Mouse (Mus musculus): ENCODE measurements at regions not wholly inside any gene's neighbourhood (a gene's known extent, or its start where the extent isn't known, plus 50 kb on each side); places are given as distances from the start of the nearest gene placed in this dataset.

DNA sequence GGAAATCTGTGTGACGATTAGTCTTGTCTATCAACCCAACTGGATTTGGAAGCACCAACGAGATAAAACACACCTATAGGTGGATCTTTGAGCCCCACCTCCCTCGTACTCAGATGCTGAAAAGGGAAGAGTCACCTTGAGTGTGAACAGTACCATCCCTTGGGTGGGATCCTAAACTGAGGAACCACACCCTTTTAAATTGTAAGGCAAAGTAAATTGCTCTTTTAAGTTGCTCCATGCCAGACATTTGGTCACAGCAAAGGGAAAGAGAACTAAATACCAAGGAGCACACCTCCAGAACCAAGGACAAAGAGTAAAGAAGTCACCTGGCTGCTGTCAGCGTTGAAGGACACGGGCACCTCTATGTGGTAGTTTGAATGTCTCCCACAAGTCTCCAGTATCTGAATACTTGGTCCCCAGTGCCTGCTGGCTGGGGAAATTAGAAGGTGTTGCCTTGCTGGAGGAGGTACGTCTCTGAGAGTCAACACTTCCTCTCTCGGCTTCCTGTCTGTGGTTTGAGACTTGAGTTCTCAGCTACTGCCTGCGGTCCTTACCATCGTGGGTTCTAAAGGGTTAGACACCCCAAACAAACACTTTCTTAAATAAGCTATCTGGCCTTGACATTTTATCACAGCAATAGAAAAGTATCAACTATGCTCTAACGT is 95.6 kb upstream of the Noct start:
- Histone ChIP-seq H3K4me3 (ENCODE audit: low read depth, low read length) (no peak overlapping the region), H3K36me3 (ENCODE audit: insufficient read depth) (no peaks in the 10 kb centered on the region), H3K4me1 (ENCODE audit: insufficient read depth) (no peaks in the 10 kb centered on the region), H3K9ac (no peak overlapping the region), H3K27ac (ENCODE audit: low read depth) (no peak overlapping the region), H3K27me3 (ENCODE audit: insufficient read depth, low read length) (no peaks in the 10 kb centered on the region), H3K9me3 (ENCODE audit: low read depth, low read length) (no peaks in the 10 kb centered on the region), H3K4me2 (no peak overlapping the region)
- WGBS, result 73% methylated on average over 10 of the region's 10 CpGs
- ATAC-seq (ENCODE audit: insufficient read depth) (no peak), DNase-seq (no peak)
- TF ChIP-seq CTCF (IDR thresholded peaks at IDR 0.05; ENCODE audit: low read depth), result no peak

DNA sequence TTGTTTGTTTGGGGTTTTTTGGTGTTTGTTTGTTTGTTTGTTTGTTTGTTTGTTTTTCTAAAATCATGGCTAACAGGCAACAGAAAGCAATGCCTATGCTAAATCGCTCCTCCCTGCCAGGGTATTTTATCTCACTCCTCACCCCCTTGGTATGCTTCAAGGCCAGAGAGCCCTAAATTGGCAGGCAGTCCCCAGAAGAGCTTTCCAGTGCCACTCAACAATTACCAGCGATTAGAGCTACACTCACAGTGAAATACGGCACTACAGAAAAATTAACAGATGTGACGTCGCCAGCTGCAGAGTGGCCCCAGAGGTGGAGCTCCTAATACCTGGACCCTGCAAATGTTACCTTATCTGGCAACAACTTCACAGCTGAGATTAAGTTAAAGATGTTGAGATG is 93.5 kb upstream of the Noct start:
- ATAC-seq (ENCODE audit: insufficient read depth) (no peak), DNase-seq (no peak)
- H3K4me2 ChIP-seq, result no peak overlapping the region
- no peaks in the 10 kb centered on the region for H3K27me3 ChIP-seq (ENCODE audit: insufficient read depth, low read length)
- 77% methylated on average over 5 of the region's 5 CpGs for WGBS
- no peak overlapping the region for H3K4me3 ChIP-seq (ENCODE audit: low read depth, low read length)
- H3K4me1 ChIP-seq (ENCODE audit: insufficient read depth), result no peaks in the 10 kb centered on the region
- no peaks in the 10 kb centered on the region for H3K9me3 ChIP-seq (ENCODE audit: low read depth, low read length)
- no peak overlapping the region for H3K27ac ChIP-seq (ENCODE audit: low read depth)
- TF ChIP-seq CTCF (IDR thresholded peaks at IDR 0.05; ENCODE audit: low read depth), result no peak
- H3K36me3 ChIP-seq (ENCODE audit: insufficient read depth), result no peaks in the 10 kb centered on the region
- no peak overlapping the region for H3K9ac ChIP-seq

DNA sequence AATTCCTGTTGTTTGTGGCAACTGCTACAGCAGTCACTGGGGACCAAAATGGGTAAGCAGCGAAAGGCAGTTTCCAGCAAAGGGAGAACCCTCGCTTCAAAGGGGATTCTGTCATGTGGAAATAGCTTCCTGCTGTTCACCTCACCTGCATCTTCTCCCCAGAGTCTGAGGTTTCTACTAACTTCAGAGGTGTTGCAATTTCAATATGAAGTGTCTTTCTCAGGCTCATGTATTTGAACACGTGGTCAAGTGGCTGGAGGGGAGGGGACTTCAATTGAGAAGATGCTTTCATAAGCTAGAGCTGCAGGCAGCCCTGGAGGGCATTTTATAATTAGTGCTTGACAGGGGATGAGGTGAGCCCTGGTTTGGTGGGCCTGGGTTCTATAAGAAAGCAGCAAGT is 92.9 kb upstream of the Noct start:
- H3K9ac ChIP-seq, result no peak overlapping the region
- 70% methylated on average over 3 of the region's 3 CpGs for WGBS
- no peak overlapping the region for H3K4me3 ChIP-seq (ENCODE audit: low read depth, low read length)
- no peaks in the 10 kb centered on the region for H3K27me3 ChIP-seq (ENCODE audit: insufficient read depth, low read length)
- H3K4me1 ChIP-seq (ENCODE audit: insufficient read depth), result no peaks in the 10 kb centered on the region
- no peak overlapping the region for H3K4me2 ChIP-seq
- no peaks in the 10 kb centered on the region for H3K36me3 ChIP-seq (ENCODE audit: insufficient read depth)
- no peak for TF ChIP-seq CTCF (IDR thresholded peaks at IDR 0.05; ENCODE audit: low read depth)
- ATAC-seq (ENCODE audit: insufficient read depth) (no peak), DNase-seq (no peak)
- no peaks in the 10 kb centered on the region for H3K9me3 ChIP-seq (ENCODE audit: low read depth, low read length)
- no peak overlapping the region for H3K27ac ChIP-seq (ENCODE audit: low read depth)

DNA sequence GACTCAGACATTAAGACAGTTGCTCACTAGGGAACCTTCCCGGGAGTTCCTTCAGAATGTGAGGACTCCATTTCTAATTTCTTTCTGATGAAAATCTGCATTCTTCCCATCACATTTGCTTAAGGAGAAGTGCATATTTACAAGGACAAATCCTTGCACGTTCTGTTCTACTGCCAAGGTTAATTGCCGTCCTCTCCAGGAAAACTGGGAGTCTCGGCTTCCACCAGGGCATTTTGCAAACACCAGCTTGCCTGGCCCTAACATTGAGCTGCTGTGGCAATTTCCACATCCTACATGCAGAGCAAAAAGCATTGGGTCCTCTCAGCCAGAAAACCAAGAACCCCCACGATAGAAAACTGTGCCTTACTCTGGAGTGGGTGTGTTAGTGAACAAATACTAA is 91.5 kb upstream of the Noct start:
- H3K9me3 ChIP-seq (ENCODE audit: low read depth, low read length), result no peaks in the 10 kb centered on the region
- no peaks in the 10 kb centered on the region for H3K4me1 ChIP-seq (ENCODE audit: insufficient read depth)
- H3K27ac ChIP-seq (ENCODE audit: low read depth), result no peak overlapping the region
- WGBS, result 73% methylated on average over 5 of the region's 5 CpGs
- no peak for TF ChIP-seq CTCF (IDR thresholded peaks at IDR 0.05; ENCODE audit: low read depth)
- DNase-seq (no peak), ATAC-seq (ENCODE audit: insufficient read depth) (no peak)
- H3K4me3 ChIP-seq (ENCODE audit: low read depth, low read length), result no peak overlapping the region
- H3K36me3 ChIP-seq (ENCODE audit: insufficient read depth), result no peaks in the 10 kb centered on the region
- no peak overlapping the region for H3K9ac ChIP-seq
- H3K4me2 ChIP-seq, result no peak overlapping the region
- no peaks in the 10 kb centered on the region for H3K27me3 ChIP-seq (ENCODE audit: insufficient read depth, low read length)

DNA sequence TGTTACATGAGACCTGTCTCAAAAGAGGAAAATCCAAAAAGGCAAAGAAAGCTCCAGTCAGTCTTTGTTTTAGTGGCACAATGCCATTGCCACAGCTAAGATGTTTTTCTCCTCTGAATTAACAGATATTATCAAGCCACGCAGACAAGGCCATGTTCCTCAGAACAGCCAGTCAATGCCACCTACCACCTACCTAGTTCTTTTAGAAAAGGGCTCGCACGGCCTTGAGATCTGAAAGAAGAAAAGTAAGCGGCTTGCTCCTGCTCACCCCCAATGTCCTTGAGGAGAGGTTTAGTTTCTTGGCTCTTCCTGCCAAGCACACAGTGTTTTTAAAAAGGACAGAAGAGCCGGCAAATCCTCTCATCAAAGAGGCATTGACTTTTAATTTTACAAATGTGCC is 88.7 kb upstream of the Noct start:
- no peaks in the 10 kb centered on the region for H3K4me1 ChIP-seq (ENCODE audit: insufficient read depth)
- WGBS, result 67% methylated on average over 5 of the region's 5 CpGs
- H3K9me3 ChIP-seq (ENCODE audit: low read depth, low read length), result no peaks in the 10 kb centered on the region
- H3K9ac ChIP-seq, result no peak overlapping the region
- DNase-seq, result no peak
- no peaks in the 10 kb centered on the region for H3K27me3 ChIP-seq (ENCODE audit: insufficient read depth, low read length)
- no peak for ATAC-seq (ENCODE audit: insufficient read depth)
- no peak overlapping the region for H3K4me3 ChIP-seq (ENCODE audit: low read depth, low read length)
- no peak for TF ChIP-seq CTCF (IDR thresholded peaks at IDR 0.05; ENCODE audit: low read depth)
- H3K4me2 ChIP-seq, result no peak overlapping the region
- H3K36me3 ChIP-seq (ENCODE audit: insufficient read depth), result no peaks in the 10 kb centered on the region
- H3K27ac ChIP-seq (ENCODE audit: low read depth), result no peak overlapping the region

DNA sequence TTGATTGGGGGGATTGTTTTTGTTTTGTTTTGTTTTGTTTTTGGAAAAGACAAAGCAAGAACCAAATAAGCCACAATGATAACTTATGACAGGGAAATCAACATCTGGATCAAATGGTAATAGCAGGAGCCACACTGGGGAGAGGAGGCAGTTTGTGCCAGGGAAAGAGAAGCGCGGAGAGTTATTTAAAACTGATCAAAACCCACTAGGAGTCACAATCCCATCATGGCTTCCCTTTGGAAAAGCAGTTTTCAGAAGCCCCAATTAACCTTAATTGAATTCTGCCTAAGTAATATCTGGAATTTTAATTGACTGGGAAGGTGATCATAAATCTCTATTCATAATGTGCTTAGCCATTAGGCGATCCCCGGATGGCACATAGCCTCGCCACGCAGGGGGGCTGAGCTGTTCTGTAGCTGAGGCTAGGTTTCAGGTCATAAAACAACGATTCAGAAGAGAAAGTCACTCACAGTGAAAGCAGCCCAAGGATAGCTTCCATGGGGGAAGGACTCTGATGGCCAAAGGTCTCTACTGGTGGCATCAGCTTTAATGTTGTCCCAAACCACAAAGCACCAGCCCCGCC is 86.4 kb upstream of the Noct start:
- no peak for ATAC-seq (ENCODE audit: insufficient read depth)

DNA sequence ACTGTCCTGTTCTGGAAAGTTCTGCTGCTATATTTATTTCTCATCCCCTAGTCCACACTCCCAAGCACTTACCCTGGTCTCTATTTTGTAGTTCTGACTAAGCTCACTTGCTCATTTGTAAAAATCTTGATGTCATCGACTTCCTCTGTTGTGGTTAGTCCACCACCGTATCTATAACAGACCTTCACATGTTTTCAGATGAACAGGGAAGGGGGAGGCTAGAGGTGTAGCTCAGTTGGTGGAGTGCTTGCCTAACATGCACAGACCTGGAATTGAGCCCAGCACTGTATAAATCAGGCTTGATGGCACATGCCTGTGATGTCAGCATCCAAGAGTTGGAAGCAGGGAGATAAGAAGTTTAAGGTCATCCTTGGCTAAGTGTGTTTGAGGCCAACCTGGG is 78.3 kb upstream of the Noct start:
- DNase-seq (no peak), ATAC-seq (ENCODE audit: insufficient read depth) (no peak)
- Histone ChIP-seq H3K9ac (no peak overlapping the region), H3K4me1 (ENCODE audit: insufficient read depth) (no peaks in the 10 kb centered on the region), H3K4me2 (no peak overlapping the region), H3K4me3 (ENCODE audit: low read depth, low read length) (no peak overlapping the region), H3K36me3 (ENCODE audit: insufficient read depth) (no peaks in the 10 kb centered on the region), H3K27me3 (ENCODE audit: insufficient read depth, low read length) (no peaks in the 10 kb centered on the region), H3K9me3 (ENCODE audit: low read depth, low read length) (no peaks in the 10 kb centered on the region), H3K27ac (ENCODE audit: low read depth) (no peak overlapping the region)
- WGBS, result 65% methylated on average over 2 of the region's 2 CpGs
- no peak for TF ChIP-seq CTCF (IDR thresholded peaks at IDR 0.05; ENCODE audit: low read depth)

More for the DNA sequence above, 86.4 kb upstream of the Noct start:
- Histone ChIP-seq H3K27me3 (ENCODE audit: insufficient read depth, low read length) (no peaks in the 10 kb centered on the region), H3K36me3 (ENCODE audit: insufficient read depth) (no peaks in the 10 kb centered on the region), H3K27ac (ENCODE audit: low read depth) (no peak overlapping the region), H3K4me1 (ENCODE audit: insufficient read depth) (no peaks in the 10 kb centered on the region), H3K9ac (no peak overlapping the region), H3K4me2 (no peak overlapping the region), H3K9me3 (ENCODE audit: low read depth, low read length) (no peaks in the 10 kb centered on the region), H3K4me3 (ENCODE audit: low read depth, low read length) (no peak overlapping the region)
- no peak for DNase-seq
- no peak for TF ChIP-seq CTCF (IDR thresholded peaks at IDR 0.05; ENCODE audit: low read depth)
- WGBS, result 87% methylated on average over 8 of the region's 8 CpGs
